Mouse (Mus musculus) retina, adult 2 months (tissue): ENCODE measurements around the gene Ccdc33.

ENCODE experiments used
- DNase-seq: peaks from one replicate; pipeline ENCODE4 v3.0.0-alpha.2; 2012; ENCODE audit warnings: low read depth, low spot score

The Ccdc33 gene

GRCm38 (mm10) chr9:58130909-58131308, 12.3 kb upstream of the Ccdc33 start:
- no peak for DNase-seq

GRCm38 (mm10) chr9:58129508-58129907, 10.9 kb upstream of the Ccdc33 start:
- no peak for DNase-seq

GRCm38 (mm10) chr9:58128926-58129413, 10.3 kb upstream of the Ccdc33 start:
- no peak for DNase-seq

GRCm38 (mm10) chr9:58125811-58126210, 7.2 kb upstream of the Ccdc33 start:
- no peak for DNase-seq

- DNase-seq: no peak
These were observed 6.5 kb upstream of the Ccdc33 start for GRCm38 (mm10) chr9:58125085-58125484.

- no peak for DNase-seq
These were observed 2.5 kb downstream of the Ccdc33 start for GRCm38 (mm10) chr9:58116024-58116651.

GRCm38 (mm10) chr9:58115297-58115925, 3.2 kb downstream of the Ccdc33 start:
- no peak for DNase-seq

GRCm38 (mm10) chr9:58114019-58114418, 4.6 kb downstream of the Ccdc33 start:
- no peak for DNase-seq

GRCm38 (mm10) chr9:58113279-58113884, 5.2 kb downstream of the Ccdc33 start:
- no peak for DNase-seq

GRCm38 (mm10) chr9:58112866-58113278, 5.8 kb downstream of the Ccdc33 start:
- no peak for DNase-seq

GRCm38 (mm10) chr9:58112321-58112751, 6.3 kb downstream of the Ccdc33 start:
- no peak for DNase-seq

GRCm38 (mm10) chr9:58111431-58111830, 7.2 kb downstream of the Ccdc33 start:
- no peak for DNase-seq

- DNase-seq: no peak
These were observed 7.8 kb downstream of the Ccdc33 start for GRCm38 (mm10) chr9:58110787-58111186.

GRCm38 (mm10) chr9:58107494-58107893, 11.1 kb downstream of the Ccdc33 start:
- DNase-seq: no peak

- no peak for DNase-seq
These were observed 12.9 kb downstream of the Ccdc33 start for GRCm38 (mm10) chr9:58105595-58106169.

GRCm38 (mm10) chr9:58103647-58104046, 15.0 kb downstream of the Ccdc33 start:
- no peak for DNase-seq

- no peak for DNase-seq
These were observed 16.6 kb downstream of the Ccdc33 start for GRCm38 (mm10) chr9:58102013-58102412.

GRCm38 (mm10) chr9:58099836-58100565, 18.6 kb downstream of the Ccdc33 start:
- DNase-seq: no peak

GRCm38 (mm10) chr9:58096629-58097301, 21.9 kb downstream of the Ccdc33 start:
- no peak for DNase-seq

GRCm38 (mm10) chr9:58095977-58096376, 22.6 kb downstream of the Ccdc33 start:
- no peak for DNase-seq

- no peak for DNase-seq
These were observed 24.8 kb downstream of the Ccdc33 start for GRCm38 (mm10) chr9:58093776-58094175.
